Mouse (Mus musculus) testis, postnatal 14 days (tissue): ENCODE results near the gene 1600014C23Rik.

Experiments used
- DNase-seq: peaks from one replicate; pipeline ENCODE4 v3.0.0; 2021; ENCODE audit warnings: low spot score

1600014C23Rik gene

GRCm38 (mm10) chr17:45726249-45726648, 7.4 kb downstream of the 1600014C23Rik start:
- no peak for DNase-seq

GRCm38 (mm10) chr17:45724574-45724921, 9.1 kb downstream of the 1600014C23Rik start:
- DNase-seq, result no peak

GRCm38 (mm10) chr17:45723732-45724573, 9.7 kb downstream of the 1600014C23Rik start:
- DNase-seq, result peak; percentile 77

DNA sequence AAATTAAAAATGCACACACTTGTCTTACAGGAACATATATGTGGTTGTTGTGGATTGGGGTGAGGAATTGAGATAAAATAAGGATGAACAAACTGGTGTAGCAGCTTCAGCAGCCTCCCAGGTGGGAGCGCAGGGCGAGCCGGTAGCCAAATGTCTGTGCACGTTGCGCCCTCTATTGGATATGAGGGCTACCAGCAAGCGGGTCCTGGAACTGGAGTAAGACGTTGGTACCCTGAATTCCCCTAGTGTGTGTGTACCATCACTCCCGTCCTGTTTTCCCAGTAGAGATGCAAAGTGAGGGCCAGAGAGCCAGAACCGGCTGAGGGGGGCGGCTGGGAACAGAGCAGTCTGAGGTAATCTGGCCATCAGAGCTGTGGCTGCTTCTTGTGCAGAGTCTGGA, 15.3 kb downstream of the 1600014C23Rik start:
- DNase-seq, result no peak

GRCm38 (mm10) chr17:45711525-45711924, 22.1 kb downstream of the 1600014C23Rik start:
- no peak for DNase-seq

GRCm38 (mm10) chr17:45710407-45710806, 23.2 kb downstream of the 1600014C23Rik start:
- DNase-seq, result no peak

GRCm38 (mm10) chr17:45709829-45710228, 23.8 kb downstream of the 1600014C23Rik start:
- no peak for DNase-seq

DNA sequence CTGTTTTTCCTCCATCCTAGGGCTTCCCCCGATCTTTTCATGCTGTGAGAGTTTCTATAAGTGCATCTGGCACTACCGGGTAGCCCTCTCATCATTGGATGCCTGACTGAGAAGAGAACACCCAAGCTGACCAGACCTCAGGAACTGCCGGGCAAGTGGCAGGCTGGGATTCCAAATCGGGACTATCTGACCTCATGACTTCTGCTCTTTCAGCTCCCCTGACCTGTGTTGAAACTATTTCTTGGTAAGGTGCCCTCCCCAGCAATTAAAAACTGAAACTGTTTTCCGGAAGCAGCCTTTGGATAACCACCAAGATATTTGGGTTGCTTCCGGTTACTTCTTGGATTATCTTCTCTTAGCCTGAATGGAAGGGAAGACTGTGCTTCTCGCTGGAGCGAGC, 25.5 kb downstream of the 1600014C23Rik start:
- DNase-seq, result no peak

DNA sequence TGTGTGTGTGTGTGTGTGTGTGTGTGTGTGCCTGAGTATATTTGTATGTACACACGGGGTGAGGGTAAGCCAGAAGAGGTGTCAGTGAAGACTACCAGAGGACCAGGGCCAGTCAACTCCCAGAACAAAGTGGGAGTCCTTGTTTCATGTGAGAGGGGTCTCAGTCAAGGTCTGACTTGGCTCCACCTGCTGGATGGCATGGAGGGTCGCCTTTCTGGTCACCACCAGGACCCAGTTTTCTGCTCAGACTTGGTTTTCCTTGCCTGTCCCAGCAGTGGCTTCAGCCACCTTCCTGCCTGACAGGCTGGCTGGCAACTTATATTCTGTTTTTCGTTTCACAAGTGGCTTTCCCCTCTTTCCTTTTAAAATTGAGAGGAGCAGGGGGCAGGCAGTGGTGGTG, 26.3 kb downstream of the 1600014C23Rik start:
- DNase-seq, result no peak

DNA sequence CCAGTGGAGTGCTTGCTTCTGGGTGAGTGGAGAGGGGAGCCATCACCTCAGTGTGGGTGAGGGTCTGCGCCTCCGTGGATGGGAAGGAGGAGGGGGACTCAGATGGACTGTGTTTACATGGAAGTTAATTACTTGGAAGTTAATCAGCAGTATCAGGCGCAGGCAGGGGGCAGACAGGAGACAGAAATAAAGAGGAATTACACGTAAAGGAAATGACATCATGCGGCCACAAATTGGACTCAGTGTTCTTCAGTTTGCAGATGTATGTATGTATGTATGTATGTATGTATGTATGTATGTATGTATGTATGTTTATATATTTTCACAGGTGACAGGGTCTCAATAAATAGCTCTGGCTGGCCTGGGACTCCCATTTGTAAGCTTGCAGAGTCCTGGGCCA, 26.8 kb downstream of the 1600014C23Rik start:
- no peak for DNase-seq

DNA sequence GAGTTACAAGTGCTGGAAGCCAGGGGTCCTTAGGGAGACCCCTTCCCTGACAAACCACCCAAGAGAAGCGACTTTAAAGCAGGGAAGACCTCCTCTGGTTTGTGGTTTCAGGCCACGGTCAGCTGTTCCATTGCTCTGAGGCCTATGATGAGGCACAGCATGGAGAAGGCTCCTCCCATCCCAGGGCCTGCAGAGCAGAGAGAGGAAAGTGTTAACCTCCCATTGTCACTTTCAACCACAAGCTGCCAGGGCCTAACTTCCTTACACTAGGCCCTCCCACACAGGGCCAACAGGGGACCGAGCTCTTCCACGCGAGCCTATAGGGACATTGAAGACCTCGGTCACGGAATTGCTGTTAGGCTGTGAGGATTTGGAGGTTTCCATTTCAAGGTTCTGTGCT, 30.5 kb downstream of the 1600014C23Rik start:
- DNase-seq, result no peak

GRCm38 (mm10) chr17:45702254-45702653, 31.4 kb downstream of the 1600014C23Rik start:
- DNase-seq, result no peak

- DNase-seq, result no peak
Observed at GRCm38 (mm10) chr17:45701236-45701591, 32.4 kb downstream of the 1600014C23Rik start.

DNA sequence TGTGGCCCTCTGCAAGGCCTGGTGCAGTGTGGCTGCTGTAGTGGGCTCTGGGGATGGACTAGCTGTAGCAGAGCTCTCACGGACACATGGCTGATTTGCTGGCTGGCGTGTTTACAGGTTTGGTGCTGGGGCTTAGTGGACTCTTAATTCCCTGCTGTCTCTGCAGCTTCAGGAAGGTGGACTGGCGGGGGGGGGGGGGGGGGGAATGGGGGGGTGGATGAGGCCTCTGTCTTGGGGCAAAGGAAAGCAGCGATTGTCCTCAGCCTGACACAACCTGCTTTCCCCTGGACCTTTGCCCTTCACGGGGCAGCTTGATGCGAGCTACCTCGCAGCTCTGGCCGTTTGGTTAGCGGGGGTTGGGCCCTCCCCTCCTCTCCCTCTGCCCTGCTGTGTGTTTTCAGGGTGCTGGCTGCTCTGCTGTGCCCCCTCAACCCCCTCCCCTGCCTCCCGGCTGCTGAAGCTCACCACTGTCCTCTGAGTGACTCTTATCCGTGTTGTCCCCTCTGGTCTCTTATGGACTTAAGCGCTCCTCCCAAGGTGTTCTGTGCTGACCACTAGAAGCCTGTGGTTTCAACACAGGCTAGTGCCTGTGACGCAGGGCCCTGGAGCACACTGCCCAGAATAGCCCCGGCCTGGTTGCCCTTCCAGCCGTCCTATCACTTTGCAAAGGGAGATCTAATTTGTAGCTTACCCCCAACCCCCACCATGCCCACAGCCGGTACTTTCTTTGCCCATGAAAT, 33.0 kb downstream of the 1600014C23Rik start:
- DNase-seq, result no peak

- DNase-seq, result no peak
Observed at GRCm38 (mm10) chr17:45699039-45699740, 34.5 kb downstream of the 1600014C23Rik start.

GRCm38 (mm10) chr17:45698368-45698767, 35.3 kb downstream of the 1600014C23Rik start:
- DNase-seq, result no peak

DNA sequence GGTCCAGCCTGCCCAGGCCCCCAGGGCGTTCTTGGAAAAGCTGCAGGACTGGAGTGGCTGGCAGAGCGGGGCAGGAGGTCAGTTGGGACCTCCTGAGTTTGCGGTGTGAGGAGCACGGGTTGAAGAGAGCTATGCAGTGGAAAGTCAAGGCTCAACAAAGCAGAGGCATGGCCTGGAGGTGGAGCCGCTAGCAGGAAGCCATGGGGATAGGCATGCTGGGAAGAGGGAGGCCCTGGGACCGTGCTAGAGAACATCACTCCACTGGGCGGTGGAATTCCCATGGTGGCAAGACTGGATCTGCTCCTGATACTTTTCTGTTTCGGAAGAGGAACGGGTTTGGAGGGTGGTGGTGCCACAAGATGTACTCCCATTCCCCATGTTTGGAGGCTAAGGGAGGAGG, 36.7 kb downstream of the 1600014C23Rik start:
- no peak for DNase-seq

DNA sequence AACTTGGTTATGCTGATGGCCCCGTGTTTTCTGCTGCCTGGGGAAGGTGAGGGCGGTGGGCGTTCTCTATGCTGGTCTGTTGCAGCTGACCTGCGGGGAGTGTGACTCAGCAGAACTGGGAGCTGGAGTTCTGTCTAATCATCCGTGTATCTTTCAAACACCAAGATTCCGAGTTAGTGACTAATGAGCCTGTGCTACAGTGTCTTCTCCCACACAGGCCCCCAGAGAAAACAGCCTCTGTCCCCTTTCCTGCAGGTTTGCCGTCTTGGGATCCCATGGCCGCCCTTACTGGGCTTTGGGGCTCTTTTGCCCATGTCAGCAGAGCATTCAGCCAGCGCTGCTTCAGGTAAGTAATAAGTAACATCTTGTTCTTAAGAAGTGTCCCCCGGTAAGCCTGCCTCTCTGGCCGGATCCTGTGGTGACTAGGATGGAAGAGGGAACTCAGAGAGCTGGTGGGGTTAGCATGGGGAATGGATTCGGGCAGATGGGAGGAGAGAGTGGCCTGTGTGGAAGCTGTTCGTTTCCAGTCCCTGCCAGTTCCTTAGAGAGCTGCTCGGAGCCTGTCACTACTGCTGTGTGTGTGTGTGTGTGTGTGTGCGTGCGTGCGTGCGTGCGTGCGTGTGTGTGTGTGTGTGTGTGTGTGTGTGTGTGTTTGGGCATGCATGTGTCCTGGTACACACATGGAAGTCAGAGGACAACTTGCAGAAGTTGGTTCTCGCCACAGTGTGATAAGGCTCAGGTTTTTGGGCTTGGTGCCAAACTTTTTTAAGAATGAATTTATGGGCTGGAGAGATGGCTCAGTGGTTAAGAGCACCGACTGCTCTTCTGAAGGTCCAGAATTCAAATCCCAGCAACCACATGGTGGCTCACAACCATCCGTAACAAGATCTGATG, 38.2 kb downstream of the 1600014C23Rik start:
- no peak for DNase-seq

DNA sequence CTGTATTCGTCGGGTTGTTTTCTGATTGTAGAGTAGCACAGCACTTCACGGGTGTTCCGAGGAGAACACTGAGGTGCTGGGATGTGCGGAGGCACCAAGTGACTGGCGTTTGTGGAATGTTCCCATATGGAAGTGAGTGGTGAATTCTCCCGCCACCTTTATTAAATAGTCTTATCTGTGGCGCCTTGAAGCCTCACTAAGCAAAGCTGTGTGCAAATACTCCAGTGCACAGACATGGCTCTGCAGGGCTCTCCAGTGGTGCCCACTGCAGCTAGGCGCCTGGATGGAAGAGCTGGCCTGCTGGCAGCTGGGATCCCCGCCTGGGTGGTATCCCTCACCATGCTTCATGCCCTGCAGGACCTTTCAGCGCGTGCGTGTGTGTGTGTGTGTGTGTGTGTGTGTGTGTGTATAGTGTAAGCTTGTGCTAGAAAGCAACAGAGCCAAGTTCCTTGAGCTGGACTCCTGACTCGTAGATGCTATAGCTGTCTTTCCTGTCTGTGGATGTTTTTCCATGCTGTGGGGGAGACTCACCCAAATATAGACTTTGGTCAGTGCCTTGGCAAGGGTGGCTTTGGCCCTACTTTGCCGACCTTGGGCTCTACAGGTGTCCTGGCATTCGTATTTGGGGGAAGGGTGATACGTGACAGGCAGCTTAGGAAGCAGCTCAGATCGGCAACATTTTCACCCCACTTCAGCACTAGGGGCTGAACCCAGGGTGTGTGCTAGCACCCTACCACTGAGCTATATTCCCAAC, 39.7 kb downstream of the 1600014C23Rik start:
- DNase-seq, result no peak

DNA sequence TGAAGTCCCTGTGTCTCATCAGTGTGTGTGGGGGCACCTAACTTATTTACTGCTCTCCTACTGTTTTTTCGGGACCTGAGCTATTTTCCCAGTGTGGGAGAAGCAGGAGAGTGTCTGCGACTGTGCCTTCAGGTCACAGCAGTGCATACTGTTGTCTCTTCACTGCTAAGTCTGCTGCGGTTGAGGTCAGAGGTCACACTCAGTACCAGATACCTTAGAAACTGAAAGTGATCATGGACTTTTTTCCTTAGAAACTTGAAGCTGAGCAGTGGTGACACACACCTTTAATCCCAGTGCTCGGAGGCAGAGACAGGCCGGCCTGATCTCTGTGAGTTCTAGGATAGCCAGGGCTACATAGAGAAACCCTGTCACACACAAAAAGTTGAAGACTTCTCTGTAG, 41.5 kb downstream of the 1600014C23Rik start:
- no peak for DNase-seq

- no peak for DNase-seq
Observed at GRCm38 (mm10) chr17:45690044-45690443, 43.6 kb downstream of the 1600014C23Rik start.
